Mouse (Mus musculus) midbrain, embryonic 12.5 days (tissue): ENCODE data around the gene Tardbp. TPM values are rescaled to one million over a fixed set of nuclear protein-coding genes. Genes with fewer than 3 reads are reported as not detected.

Experiments
- ATAC-seq: fragments of 200-750 bp; cut with Nextera tagmentation; 2 replicates; pipeline ENCODE4 v1.8.0; 2017; ENCODE audit warnings: low read depth, moderate TSS enrichment, moderate library complexity; ENCODE audit not compliant: low FRiP score
- H3K27ac ChIP-seq: fragments of 300-500 bp; sonication (generic); replicated peaks from 2 replicates; pipeline ENCODE4 v1.5.1; 2016; ENCODE audit warnings: mild to moderate bottlenecking
- H3K27me3 ChIP-seq: fragments of 300-500 bp; sonication (generic); 2 replicates; pipeline ENCODE4 v1.6.1; 2016; ENCODE audit warnings: mild to moderate bottlenecking
- H3K36me3 ChIP-seq: fragments of 300-500 bp; sonication (generic); 2 replicates; pipeline ENCODE4 v1.6.1; 2016
- H3K4me1 ChIP-seq: fragments of 300-500 bp; sonication (generic); 2 replicates; pipeline ENCODE4 v1.6.1; 2016
- H3K4me2 ChIP-seq: fragments of 300-500 bp; sonication (generic); replicated peaks from 2 replicates; pipeline ENCODE4 v1.6.1; 2016; ENCODE audit warnings: mild to moderate bottlenecking, moderate library complexity
- H3K4me3 ChIP-seq: fragments of 300-500 bp; sonication (generic); 2 replicates; pipeline ENCODE4 v1.5.1; 2016; ENCODE audit warnings: mild to moderate bottlenecking
- H3K9ac ChIP-seq: fragments of 300-500 bp; sonication (generic); replicated peaks from 2 replicates; pipeline ENCODE4 v1.6.1; 2016; ENCODE audit warnings: mild to moderate bottlenecking, moderate library complexity
- H3K9me3 ChIP-seq: fragments of 300-500 bp; sonication (generic); 2 replicates; pipeline ENCODE4 v1.6.1; 2016; ENCODE audit warnings: mild to moderate bottlenecking
- WGBS: fragments of 180-500 bp; shearing (Covaris S2); methylation state at CpG from one replicate; pipeline ENCODE4 v1.1.7; 2016; 5-methylcytosine and 5-hydroxymethylcytosine counted together
- polyA plus RNA-seq: library from polyadenylated mRNA; unstranded; fragments of >200 nt; fragmentation: Nextera tagmentation; extraction: Ambion mirVana; gene quantifications from 2 replicates; pipeline ENCODE4 v1.2.1, GENCODE M21; 2016

Gene Tardbp
- polyA plus RNA-seq, 1 experiment from 2014 or later = 385 TPM

GRCm38 (mm10) chr4:148656691-148657258 lies 30.0 kb upstream of the Tardbp start:
- no peaks in the 10 kb centered on the region for H3K9me3 ChIP-seq
- no peak overlapping the region for H3K9ac ChIP-seq
- H3K36me3 ChIP-seq = no peaks in the 10 kb centered on the region
- H3K4me1 ChIP-seq = peaks cover 2% of the 10 kb centered on the region; the same call in 1 of the 2 replicates
- no peak overlapping the region for H3K4me2 ChIP-seq
- WGBS = 52% methylated on average over 15 of the region's 15 CpGs
- no peak overlapping the region for H3K4me3 ChIP-seq
- H3K27ac ChIP-seq = no peak overlapping the region
- ATAC-seq = no peak
- peaks cover 17% of the 10 kb centered on the region for H3K27me3 ChIP-seq

GRCm38 (mm10) chr4:148654701-148655398 lies 28.0 kb upstream of the Tardbp start:
- WGBS = 84% methylated on average over 18 of the region's 18 CpGs
- no peak overlapping the region for H3K9ac ChIP-seq
- no peak for ATAC-seq
- H3K27ac ChIP-seq = no peak overlapping the region
- no peak overlapping the region for H3K4me3 ChIP-seq
- H3K4me1 ChIP-seq = peaks cover 2% of the 10 kb centered on the region; the same call in 1 of the 2 replicates
- no peaks in the 10 kb centered on the region for H3K9me3 ChIP-seq
- H3K27me3 ChIP-seq = peaks cover 7% of the 10 kb centered on the region; the same call in 1 of the 2 replicates
- H3K36me3 ChIP-seq = no peaks in the 10 kb centered on the region
- H3K4me2 ChIP-seq = no peak overlapping the region

GRCm38 (mm10) chr4:148651045-148651444 lies 24.2 kb upstream of the Tardbp start:
- Histone ChIP-seq H3K27me3 (0 out of 2 replicates have a peak, but pooled peaks cover 2% of the 10 kb centered on the region), H3K4me2 (no peak overlapping the region), H3K36me3 (no peaks in the 10 kb centered on the region), H3K4me1 (no peaks in the 10 kb centered on the region), H3K4me3 (no peak overlapping the region), H3K27ac (no peak overlapping the region), H3K9ac (no peak overlapping the region), H3K9me3 (no peaks in the 10 kb centered on the region)
- no peak for ATAC-seq
- 84% methylated on average over 9 of the region's 9 CpGs for WGBS

- Histone ChIP-seq H3K36me3 (no peaks in the 10 kb centered on the region), H3K4me1 (no peaks in the 10 kb centered on the region), H3K27ac (no peak overlapping the region), H3K4me2 (no peak overlapping the region), H3K27me3 (no peaks in the 10 kb centered on the region), H3K9ac (no peak overlapping the region), H3K9me3 (no peaks in the 10 kb centered on the region), H3K4me3 (no peak overlapping the region)
- no peak for ATAC-seq
- 69% methylated on average over 3 of the region's 3 CpGs for WGBS
These were observed 22.5 kb upstream of the Tardbp start for GRCm38 (mm10) chr4:148649309-148649708.

- H3K36me3 ChIP-seq = no peaks in the 10 kb centered on the region
- no peak overlapping the region for H3K4me3 ChIP-seq
- no peak overlapping the region for H3K9ac ChIP-seq
- no peak overlapping the region for H3K27ac ChIP-seq
- no peak overlapping the region for H3K4me2 ChIP-seq
- H3K9me3 ChIP-seq = no peaks in the 10 kb centered on the region
- ATAC-seq = no peak
- 78% methylated on average over 11 of the region's 11 CpGs for WGBS
- no peaks in the 10 kb centered on the region for H3K27me3 ChIP-seq
- H3K4me1 ChIP-seq = peaks cover 5% of the 10 kb centered on the region; the same call in 1 of the 2 replicates
These were observed 19.8 kb upstream of the Tardbp start for GRCm38 (mm10) chr4:148646616-148647015.

DNA sequence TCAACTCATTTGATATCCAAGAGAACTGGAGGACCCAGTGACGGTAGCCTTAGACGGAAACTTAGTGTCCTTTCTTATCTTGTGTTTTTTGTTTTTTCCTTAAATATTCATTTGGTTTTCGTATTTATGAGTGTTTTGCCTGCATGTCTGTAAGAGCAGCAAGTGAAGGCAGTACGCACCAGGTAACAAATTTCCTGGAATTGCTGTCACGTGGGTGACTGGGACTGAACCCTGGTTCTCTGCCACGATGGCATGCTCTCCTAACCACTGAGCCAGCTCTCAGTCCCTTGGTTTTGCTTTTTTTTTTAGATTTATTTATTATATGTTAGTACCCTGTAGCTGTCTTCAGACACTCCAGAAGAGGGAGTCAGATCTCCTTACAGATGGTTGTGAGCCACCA lies 18.1 kb upstream of the Tardbp start:
- no peak for ATAC-seq
- Histone ChIP-seq H3K4me2 (no peak overlapping the region), H3K4me3 (no peak overlapping the region), H3K27me3 (no peaks in the 10 kb centered on the region), H3K9me3 (no peaks in the 10 kb centered on the region), H3K36me3 (no peaks in the 10 kb centered on the region), H3K4me1 (peaks cover 5% of the 10 kb centered on the region; the same call in 1 of the 2 replicates), H3K27ac (no peak overlapping the region), H3K9ac (no peak overlapping the region)
- WGBS = 90% methylated on average over 6 of the region's 6 CpGs

DNA sequence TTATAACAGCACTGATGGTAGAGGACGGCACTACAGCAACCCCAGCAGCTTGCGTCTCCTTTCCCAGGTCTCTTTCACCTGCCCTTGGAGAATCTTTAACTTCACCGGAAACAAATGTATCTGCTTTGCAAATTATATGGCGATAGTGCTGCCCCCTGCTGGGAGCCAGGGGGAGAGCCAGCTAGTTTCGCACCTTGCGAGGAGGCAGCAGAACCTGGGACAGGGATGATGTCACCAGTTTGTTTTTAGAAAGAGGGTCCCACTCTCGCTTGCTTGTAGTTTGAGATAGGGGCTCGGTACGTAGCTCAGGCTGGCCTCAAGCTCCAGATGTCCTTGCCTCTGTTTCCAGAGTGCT lies 17.3 kb upstream of the Tardbp start:
- 7% methylated on average over 9 of the region's 9 CpGs for WGBS
- no peaks in the 10 kb centered on the region for H3K9me3 ChIP-seq
- no peaks in the 10 kb centered on the region for H3K27me3 ChIP-seq
- H3K4me2 ChIP-seq = peak overlapping the region; percentile 12
- H3K27ac ChIP-seq = no peak overlapping the region
- H3K36me3 ChIP-seq = no peaks in the 10 kb centered on the region
- no peak overlapping the region for H3K4me3 ChIP-seq
- no peak overlapping the region for H3K9ac ChIP-seq
- no peak for ATAC-seq
- peaks cover 5% of the 10 kb centered on the region; the same call in 1 of the 2 replicates for H3K4me1 ChIP-seq

DNA sequence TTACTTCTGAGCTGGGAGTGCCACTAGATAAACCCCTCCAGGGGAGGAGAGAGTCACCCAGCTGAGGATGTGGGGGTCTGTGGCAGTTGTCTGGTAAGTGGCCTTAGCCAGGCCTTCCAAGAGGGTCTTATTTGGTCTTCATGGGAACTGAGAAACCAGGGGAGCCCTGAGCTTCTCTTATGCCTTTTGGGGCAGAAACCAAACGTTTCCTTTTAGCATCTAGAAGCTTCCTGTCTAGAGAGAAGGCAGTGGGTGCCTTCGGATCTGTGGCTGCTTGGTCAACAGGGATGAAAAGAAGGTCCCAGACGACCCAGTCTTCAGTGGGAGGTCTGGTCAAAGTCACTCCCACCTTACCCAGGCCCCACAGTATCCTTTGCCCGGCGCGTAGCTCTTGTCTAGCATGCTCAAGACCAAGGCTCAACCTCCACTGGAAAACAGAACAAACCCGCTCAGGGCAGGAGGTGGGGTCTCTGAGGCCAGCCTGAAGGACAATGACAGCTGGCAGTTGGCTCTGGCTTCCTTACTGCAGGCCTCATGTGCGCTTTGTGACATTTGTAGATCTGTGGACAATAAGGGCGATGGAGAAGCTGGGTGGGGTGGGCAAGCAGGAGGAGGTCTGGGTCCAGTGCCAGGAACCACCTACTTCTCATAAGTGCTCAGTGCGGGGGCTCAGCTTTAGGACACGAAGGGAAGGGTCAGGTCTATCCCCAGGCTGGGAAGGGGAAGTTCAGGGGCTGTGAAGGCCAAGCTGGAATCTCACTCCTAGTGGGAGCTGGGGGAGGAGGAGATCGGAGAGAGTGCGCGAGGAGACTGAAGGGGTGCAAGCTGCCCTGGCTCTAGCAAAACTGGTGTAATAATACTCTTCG lies 16.7 kb upstream of the Tardbp start, which contains the start of gene Gm572:
Gm572 (plus strand) TSS at position 27 of the 866 bp plus-strand sequence.
- no peak within 1 kb of the TSS for H3K27ac ChIP-seq
- peaks cover 5% of the 10 kb centered on the region; the same call in 1 of the 2 replicates for H3K4me1 ChIP-seq
- H3K4me3 ChIP-seq = no peak within 1 kb of the TSS
- no peaks in the 10 kb centered on the region for H3K9me3 ChIP-seq
- ATAC-seq = no peak
- peak within 1 kb of the TSS; percentile 12 for H3K4me2 ChIP-seq
- 71% methylated on average over 15 of the region's 15 CpGs for WGBS
- H3K9ac ChIP-seq = no peak within 1 kb of the TSS
- H3K36me3 ChIP-seq = no peaks in the 10 kb centered on the region
- no peaks in the 10 kb centered on the region for H3K27me3 ChIP-seq

- no peak overlapping the region for H3K27ac ChIP-seq
- 0 out of 2 replicates have a peak, but pooled peaks cover 2% of the 10 kb centered on the region for H3K9me3 ChIP-seq
- H3K4me1 ChIP-seq = peaks cover 5% of the 10 kb centered on the region; the same call in 1 of the 2 replicates
- ATAC-seq = no peak
- no peaks in the 10 kb centered on the region for H3K27me3 ChIP-seq
- H3K9ac ChIP-seq = no peak overlapping the region
- H3K4me2 ChIP-seq = no peak overlapping the region
- H3K36me3 ChIP-seq = no peaks in the 10 kb centered on the region
- 73% methylated on average over 5 of the region's 5 CpGs for WGBS
- H3K4me3 ChIP-seq = no peak overlapping the region
These were observed 14.3 kb upstream of the Tardbp start for GRCm38 (mm10) chr4:148641121-148641520.

- Histone ChIP-seq H3K9ac (no peak overlapping the region), H3K36me3 (no peaks in the 10 kb centered on the region), H3K4me1 (peaks cover 5% of the 10 kb centered on the region; the same call in 1 of the 2 replicates), H3K9me3 (0 out of 2 replicates have a peak, but pooled peaks cover 2% of the 10 kb centered on the region), H3K4me3 (no peak overlapping the region), H3K27me3 (no peaks in the 10 kb centered on the region), H3K4me2 (no peak overlapping the region), H3K27ac (no peak overlapping the region)
- ATAC-seq = no peak
- WGBS = 79% methylated on average over 2 of the region's 2 CpGs
These were observed 12.6 kb upstream of the Tardbp start for GRCm38 (mm10) chr4:148639455-148639854.

- Histone ChIP-seq H3K4me3 (no peak overlapping the region), H3K27ac (no peak overlapping the region), H3K36me3 (no peaks in the 10 kb centered on the region), H3K4me1 (no peaks in the 10 kb centered on the region), H3K27me3 (no peaks in the 10 kb centered on the region), H3K4me2 (no peak overlapping the region), H3K9me3 (0 out of 2 replicates have a peak, but pooled peaks cover 2% of the 10 kb centered on the region), H3K9ac (no peak overlapping the region)
- 72% methylated on average over 9 of the region's 9 CpGs for WGBS
- ATAC-seq = no peak
These were observed 11.5 kb upstream of the Tardbp start for GRCm38 (mm10) chr4:148638302-148638701.

DNA sequence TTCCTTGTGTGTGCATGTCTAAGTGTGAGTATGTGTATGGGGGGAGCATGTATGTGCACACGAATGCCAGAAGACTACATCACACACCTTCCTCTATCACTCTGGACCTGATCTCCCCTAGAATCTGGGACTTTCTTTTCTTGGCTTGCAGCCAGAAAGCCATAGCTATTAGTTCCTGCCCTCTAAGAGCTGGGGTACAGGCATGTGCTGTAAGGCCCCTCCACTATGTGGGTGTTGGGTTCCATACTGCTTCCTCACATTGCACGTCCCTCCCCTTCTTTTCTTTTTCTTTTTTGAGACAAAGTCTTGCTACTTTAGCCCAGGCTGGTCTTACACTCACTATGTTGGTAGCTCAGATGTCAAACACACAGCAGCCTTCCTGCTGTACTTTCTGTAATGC lies 8.5 kb upstream of the Tardbp start:
- Histone ChIP-seq H3K4me2 (no peak overlapping the region), H3K9ac (no peak overlapping the region), H3K4me3 (no peak overlapping the region), H3K27me3 (no peaks in the 10 kb centered on the region), H3K36me3 (no peaks in the 10 kb centered on the region), H3K9me3 (0 out of 2 replicates have a peak, but pooled peaks cover 2% of the 10 kb centered on the region), H3K4me1 (no peaks in the 10 kb centered on the region), H3K27ac (no peak overlapping the region)
- ATAC-seq = no peak
- WGBS = 83% methylated on average over 2 of the region's 2 CpGs
